Comparison of ENCODE assay signal across 17 mouse cellular contexts in the genomic region with DNA sequence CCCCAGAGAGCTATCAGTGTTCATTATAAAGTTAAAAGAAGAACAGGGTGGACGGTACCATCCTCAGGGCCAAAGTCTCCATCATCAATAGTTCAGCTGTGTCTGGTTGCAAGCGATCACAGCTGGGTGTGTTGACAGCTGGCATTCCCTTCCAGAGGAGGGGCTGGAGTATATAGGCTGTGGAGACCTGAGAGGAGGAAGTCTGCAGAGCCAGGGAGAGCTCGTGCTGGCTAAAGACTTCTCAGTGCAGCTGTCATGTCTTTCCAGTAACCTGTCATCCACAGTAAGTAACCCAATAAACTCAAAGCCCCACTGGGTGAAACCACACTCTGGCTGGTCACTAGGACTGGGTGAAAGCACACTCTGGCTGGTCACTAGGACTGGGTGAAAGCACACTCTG.
DNase-seq lines count a peak whose midpoint lies in the region; ATAC-seq and TF ChIP-seq lines count a peak whose summit lies in the region.
"Had no signal": no experiment of that assay in that cellular context is flagged by ENCODE, and none has a peak within 500 bp of the region (broad histone marks: within the 10 kb centered on the region; RNA-seq: fewer than 3 reads in every experiment).

No protein-coding gene starts in this region.

- TF ChIP-seq CTCF in gastrocnemius, adult 2 months (IDR thresholded peaks at IDR 0.05) = no peak
- TF ChIP-seq CTCF in C2C12 (IDR thresholded peaks at IDR 0.05; ENCODE audit: control insufficient read depth, insufficient read depth, insufficient read length) = no peak
- TF ChIP-seq CTCF in stomach, postnatal 0 days (IDR thresholded peaks at IDR 0.05; ENCODE audit: low read depth) = no peak

- intact Hi-C loops in gastrocnemius, adult 2 months (cut with DNase I) = loop anchor here (5.0 kb wide), 1 partner anchor 100 kb away; no protein-coding TSS in a partner anchor
- intact Hi-C loops in gastrocnemius, postnatal 36 days (cut with DNase I) = no loop called here
- intact Hi-C loops in heart, postnatal 14 days (cut with DNase I) = no loop called here

- H3K9me3 ChIP-seq in heart, embryonic 15.5 days (replicated peaks) = no peaks in the 10 kb centered on the region
- H3K9me3 ChIP-seq in embryonic facial prominence, embryonic 15.5 days (replicated peaks) = no peaks in the 10 kb centered on the region
- no peaks in the 10 kb centered on the region for H3K9me3 ChIP-seq in stomach, postnatal 0 days (ENCODE audit: control insufficient read depth, low read length)
- H3K9me3 ChIP-seq: midbrain, embryonic 10.5 days had no signal

- H3ac ChIP-seq in C2C12 (ENCODE audit: control insufficient read depth, insufficient read length, low read depth) = no peak overlapping the region

- no peaks in the 10 kb centered on the region for H3K27me3 ChIP-seq in heart, embryonic 15.5 days
- no peaks in the 10 kb centered on the region for H3K27me3 ChIP-seq in C2C12 (ENCODE audit: control insufficient read depth, insufficient read depth, insufficient read length)
- no peaks in the 10 kb centered on the region for H3K27me3 ChIP-seq in embryonic facial prominence, embryonic 15.5 days
- no peaks in the 10 kb centered on the region for H3K27me3 ChIP-seq in stomach, postnatal 0 days (ENCODE audit: control insufficient read depth, insufficient read depth, low read length)

- DNase-seq in gastrocnemius, adult 2 months = peak; percentile 33
- DNase-seq in gastrocnemius, postnatal 36 days = no peak
- DNase-seq in heart, postnatal 14 days = no peak
- DNase-seq in stomach, postnatal 0 days (ENCODE audit: low spot score) = no peak
- DNase-seq in adrenal gland, adult 2 months = no peak
- DNase-seq: adrenal gland, adult 8-10 months; cerebellum, adult 8-10 months; kidney, postnatal 36 days had no signal

- 25% methylated on average over 3 of the region's 3 CpGs for WGBS in heart, embryonic 15.5 days
- 48% methylated on average over 3 of the region's 3 CpGs for whole genome bisulfite sequencing in embryonic facial prominence, embryonic 15.5 days
- 53% methylated on average over 3 of the region's 3 CpGs for WGBS in stomach, postnatal 0 days

- H3K4me1 ChIP-seq in heart, embryonic 15.5 days (replicated peaks) = peaks cover 36% of the 10 kb centered on the region
- H3K4me1 ChIP-seq in embryonic facial prominence, embryonic 15.5 days = 0 out of 2 replicates have a peak, but pooled peaks cover 6% of the 10 kb centered on the region
- H3K4me1 ChIP-seq in stomach, postnatal 0 days (replicated peaks; ENCODE audit: control insufficient read depth, insufficient read depth) = no peaks in the 10 kb centered on the region

- 0 out of 2 replicates have a peak overlapping the region, but pooled peaks have one; percentile 19 for H3K4me2 ChIP-seq in heart, embryonic 15.5 days
- H3K4me2 ChIP-seq in embryonic facial prominence, embryonic 15.5 days (replicated peaks) = no peak overlapping the region
- H3K4me2 ChIP-seq in stomach, postnatal 0 days (replicated peaks; ENCODE audit: low read depth) = no peak overlapping the region

- H3K27ac ChIP-seq in gastrocnemius, adult 2 months = peak overlapping the region; percentile 24; the same call in 1 of the 2 replicates
- peak overlapping the region; percentile 61; the same call in 1 of the 2 replicates for H3K27ac ChIP-seq in heart, embryonic 15.5 days
- H3K27ac ChIP-seq in embryonic facial prominence, embryonic 15.5 days (replicated peaks) = no peak overlapping the region
- no peak overlapping the region for H3K27ac ChIP-seq in stomach, postnatal 0 days (replicated peaks)
- H3K27ac ChIP-seq: left cerebral cortex, adult 2 months; liver, embryonic 14.5 days; macrophage; midbrain, embryonic 10.5 days had no signal

- ATAC-seq in heart, embryonic 15.5 days (replicated peaks; ENCODE audit: insufficient number of reproducible peaks, insufficient read depth, low FRiP score, low read depth) = peak; percentile 71
- ATAC-seq in embryonic facial prominence, embryonic 15.5 days (ENCODE audit: insufficient number of reproducible peaks, low FRiP score, low TSS enrichment, low read depth) = peak; percentile 60
- ATAC-seq in stomach, postnatal 0 days (ENCODE audit: low FRiP score, low TSS enrichment) = no peak
- ATAC-seq: hindbrain, embryonic 16.5 days; intestine, embryonic 16.5 days had no signal

- H3K9ac ChIP-seq in heart, embryonic 15.5 days = no peak overlapping the region
- no peak overlapping the region for H3K9ac ChIP-seq in embryonic facial prominence, embryonic 15.5 days
- H3K9ac ChIP-seq in stomach, postnatal 0 days (ENCODE audit: low read length) = no peak overlapping the region
- H3K9ac ChIP-seq: liver, embryonic 14.5 days had no signal

- no peaks in the 10 kb centered on the region for H3K79me3 ChIP-seq in C2C12 (ENCODE audit: low read depth)

- H3K36me3 ChIP-seq in heart, embryonic 15.5 days = peaks cover 8% of the 10 kb centered on the region
- H3K36me3 ChIP-seq in C2C12 (ENCODE audit: control insufficient read depth, insufficient read depth) = peaks cover 4% of the 10 kb centered on the region
- peaks cover 33% of the 10 kb centered on the region for H3K36me3 ChIP-seq in embryonic facial prominence, embryonic 15.5 days
- no peaks in the 10 kb centered on the region; the same call in none of the 2 replicates for H3K36me3 ChIP-seq in stomach, postnatal 0 days (ENCODE audit: control insufficient read depth, insufficient read depth, low read length)

- no peak for TF ChIP-seq EP300 in stomach, postnatal 0 days (optimal IDR thresholded peaks at IDR 0.05)

- no peak overlapping the region for H3K4me3 ChIP-seq in gastrocnemius, adult 2 months
- no peak overlapping the region for H3K4me3 ChIP-seq in heart, embryonic 15.5 days
- H3K4me3 ChIP-seq in C2C12 (ENCODE audit: insufficient read depth, poor library complexity, severe bottlenecking) = no peak overlapping the region
- H3K4me3 ChIP-seq in embryonic facial prominence, embryonic 15.5 days (replicated peaks) = no peak overlapping the region
- no peak overlapping the region for H3K4me3 ChIP-seq in stomach, postnatal 0 days (ENCODE audit: low read depth, low read length)
- H3K4me3 ChIP-seq: left cerebral cortex, adult 2 months; midbrain, embryonic 10.5 days had no signal

- H3K79me2 ChIP-seq in C2C12 (ENCODE audit: control insufficient read depth, insufficient read depth) = no peaks in the 10 kb centered on the region

TF ChIP-seq in C2C12, 6 proteins besides CTCF, POLR2A, EP300 and RAD21:
- TF ChIP-seq MYOD1 (IDR thresholded peaks at IDR 0.05; ENCODE audit: control insufficient read depth, insufficient read length, low read depth) = peak; percentile 54
- no peak for TF ChIP-seq MAX (IDR thresholded peaks at IDR 0.05)
- no peak for TF ChIP-seq USF1 (IDR thresholded peaks at IDR 0.05; ENCODE audit: low read depth)

Comparison
In these comparisons a context has a peak if more than half of its experiments do, and no peak if none do; other contexts are left out.
1. H3K27ac ChIP-seq: peak in gastrocnemius, adult 2 months (single experiment) and heart, embryonic 15.5 days (single experiment); none in embryonic facial prominence, embryonic 15.5 days (single experiment) and stomach, postnatal 0 days (single experiment).